Mouse (Mus musculus) heart, adult 2 months (tissue): Measurements from ENCODE around the gene Dgkg.

Experiments used
- CTCF ChIP-seq: fragments of 200-600 bp; IDR thresholded peaks from 2 replicates; pipeline ENCODE4 v1.8.1; 2022; ENCODE audit warnings: antibody characterized with exemption, mild to moderate bottlenecking, moderate library complexity
- POLR2A ChIP-seq: fragments of 200-500 bp; IDR thresholded peaks from 2 replicates; pipeline ENCODE4 v1.6.1; 2011; ENCODE audit warnings: mild to moderate bottlenecking, low read depth, low read length, control low read depth; ENCODE audit not compliant: insufficient read depth

DNA sequence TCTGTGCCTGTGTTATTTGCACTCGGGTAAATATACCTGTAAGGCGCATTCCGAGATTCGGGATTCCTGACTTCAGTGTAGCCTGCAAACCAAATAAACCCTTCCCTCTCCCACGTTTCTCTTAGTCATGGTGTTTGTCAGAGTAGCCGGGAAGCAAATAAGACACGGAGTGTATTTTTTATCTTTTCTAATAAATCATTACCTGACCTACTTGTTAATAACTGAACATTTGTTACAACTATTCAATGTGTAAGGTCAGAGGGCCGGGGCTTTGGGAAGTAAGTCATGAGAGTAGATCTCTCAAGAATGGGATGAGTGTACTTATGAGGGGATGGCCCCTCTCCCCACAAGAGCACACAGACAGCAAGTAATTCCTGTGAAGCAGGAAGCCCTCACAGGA, 41.1 kb upstream of the Dgkg start:
- no peak for TF ChIP-seq CTCF
- TF ChIP-seq POLR2A, result no peak
